Mouse (Mus musculus) limb, embryonic 15.5 days (tissue): ENCODE measurements around the gene Arhgef10l. TPM values are rescaled to one million over a fixed set of nuclear protein-coding genes. Genes with fewer than 3 reads are reported as not detected.
A peak's percentile ranks its signal among the peaks of the same experiment; 100 is the strongest.

Experiments
- ATAC-seq: fragments of 200-750 bp; cut with Nextera tagmentation; 2 replicates; pipeline ENCODE4 v1.8.0; 2017; ENCODE audit warnings: low read depth, moderate TSS enrichment; ENCODE audit not compliant: insufficient number of reproducible peaks, low FRiP score, low TSS enrichment
- H3K27ac ChIP-seq: fragments of 300-500 bp; sonication (generic); 2 replicates; pipeline ENCODE4 v1.5.1; 2015; ENCODE audit warnings: moderate library complexity, mild to moderate bottlenecking, inconsistent platforms
- H3K27me3 ChIP-seq: fragments of 300-500 bp; sonication (generic); 2 replicates; pipeline ENCODE4 v1.6.1; 2015; ENCODE audit warnings: inconsistent platforms
- H3K36me3 ChIP-seq: fragments of 300-500 bp; sonication (generic); 2 replicates; pipeline ENCODE4 v1.6.1; 2015; ENCODE audit warnings: inconsistent platforms
- H3K4me1 ChIP-seq: fragments of 300-500 bp; sonication (generic); 2 replicates; pipeline ENCODE4 v1.6.1; 2015; ENCODE audit warnings: inconsistent platforms
- H3K4me2 ChIP-seq: fragments of 300-500 bp; sonication (generic); 2 replicates; pipeline ENCODE4 v1.6.1; 2015; ENCODE audit warnings: mild to moderate bottlenecking, inconsistent platforms
- H3K4me3 ChIP-seq: fragments of 300-500 bp; sonication (generic); 2 replicates; pipeline ENCODE4 v1.5.1; 2015; ENCODE audit warnings: mild to moderate bottlenecking, inconsistent platforms
- H3K9ac ChIP-seq: fragments of 300-500 bp; sonication (generic); 2 replicates; pipeline ENCODE4 v1.6.1; 2015; ENCODE audit warnings: inconsistent platforms
- H3K9me3 ChIP-seq: fragments of 300-500 bp; sonication (generic); 2 replicates; pipeline ENCODE4 v1.6.1; 2016; ENCODE audit warnings: inconsistent platforms
- WGBS: fragments of 180-500 bp; shearing (Covaris S2); methylation state at CpG from one replicate; pipeline ENCODE4 v1.1.7; 2015; 5-methylcytosine and 5-hydroxymethylcytosine counted together
- polyA plus RNA-seq: library from polyadenylated mRNA; unstranded; fragments of >200 nt; fragmentation: Nextera tagmentation; extraction: Ambion mirVana; gene quantifications from 2 replicates; pipeline ENCODE4 v1.2.1, GENCODE M21; 2015

The Arhgef10l gene
- polyA plus RNA-seq, 1 experiment from 2014 or later, result 22.4 TPM

DNA sequence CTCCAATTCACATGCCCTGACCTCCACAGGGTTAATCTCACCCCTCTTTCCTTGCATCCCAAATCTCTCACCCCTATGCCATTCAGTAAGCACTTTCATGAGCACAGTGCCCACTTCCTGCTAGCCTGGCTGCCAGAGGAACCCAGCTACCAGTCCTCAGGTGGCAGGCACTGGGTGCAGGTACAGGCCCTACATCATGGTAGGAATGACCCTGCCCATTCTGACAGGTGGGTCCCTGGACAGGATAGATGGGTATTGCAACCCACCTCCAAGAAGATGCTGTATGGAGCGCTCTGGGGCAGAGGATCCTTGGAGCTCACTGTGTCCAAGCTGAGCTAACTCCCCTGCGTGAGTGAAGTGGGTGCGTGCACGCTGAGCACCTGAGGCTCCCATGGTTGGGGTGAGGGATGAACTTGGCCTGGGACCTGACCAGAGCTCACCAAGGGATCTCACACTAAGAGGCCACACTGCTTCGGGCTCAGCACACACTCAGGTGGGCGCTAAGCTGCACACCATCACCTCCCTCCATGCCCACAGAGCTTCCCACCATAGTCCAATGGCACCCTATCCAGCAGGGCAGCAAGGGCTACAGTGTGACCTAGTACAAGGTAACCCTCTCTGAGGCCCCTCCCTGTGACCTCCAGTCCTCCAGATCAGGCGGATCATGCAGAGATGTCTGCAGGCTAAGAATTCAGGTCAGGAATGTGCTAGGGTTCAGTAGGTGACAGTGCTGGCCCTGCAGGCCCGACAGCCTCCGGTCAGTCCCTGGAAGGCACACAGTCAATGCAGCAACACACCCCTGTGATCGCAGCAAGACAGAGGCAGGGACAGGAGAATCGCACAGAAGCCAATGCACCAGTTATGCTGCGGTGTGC lies 39.9 kb downstream of the Arhgef10l start:
- Histone ChIP-seq H3K27ac (no peak overlapping the region), H3K9ac (no peak overlapping the region), H3K9me3 (no peaks in the 10 kb centered on the region), H3K4me1 (peaks cover 61% of the 10 kb centered on the region), H3K4me3 (no peak overlapping the region), H3K4me2 (no peak overlapping the region), H3K27me3 (no peaks in the 10 kb centered on the region), H3K36me3 (no peaks in the 10 kb centered on the region)
- no peak for ATAC-seq
- 80% methylated on average over 12 of the region's 12 CpGs for WGBS

DNA sequence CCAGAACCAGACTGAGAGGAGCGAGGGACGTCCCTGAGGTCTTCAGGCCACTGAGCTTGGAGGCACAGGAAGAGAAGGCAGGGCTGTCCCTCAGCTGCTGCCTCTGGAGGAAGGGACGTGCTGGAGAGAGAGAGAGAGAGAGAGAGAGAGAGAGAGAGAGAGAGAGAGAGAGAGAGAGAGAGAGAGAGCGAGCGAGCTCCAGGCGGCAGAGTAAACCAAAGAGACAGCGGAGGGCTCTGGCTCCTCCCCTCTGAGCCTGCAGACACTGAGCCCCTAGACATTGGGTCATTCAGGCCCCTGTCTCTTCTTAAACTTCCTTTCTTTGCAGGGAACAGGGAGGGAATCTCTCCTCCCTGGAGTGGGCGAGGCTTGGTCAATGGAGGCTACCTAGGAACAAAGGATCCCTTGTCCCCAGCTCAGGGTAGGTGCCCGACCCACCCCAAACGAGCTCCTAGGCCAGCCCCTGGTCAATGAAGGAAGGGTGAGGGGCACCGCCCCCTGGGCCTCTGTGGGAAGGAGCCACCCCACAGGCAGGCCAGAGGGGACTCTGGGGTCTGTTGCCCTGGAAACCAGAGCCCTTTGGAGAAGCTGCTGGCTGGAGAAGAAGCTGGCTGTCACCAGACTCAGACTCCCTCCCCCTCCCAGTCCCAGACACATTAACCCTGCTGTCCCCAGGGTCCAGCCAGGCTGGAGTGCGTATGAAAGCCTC lies 41.2 kb downstream of the Arhgef10l start:
- WGBS, result 23% methylated on average over 10 of the region's 12 CpGs
- H3K9me3 ChIP-seq, result no peaks in the 10 kb centered on the region
- H3K27me3 ChIP-seq, result no peaks in the 10 kb centered on the region
- H3K4me1 ChIP-seq, result peaks cover 52% of the 10 kb centered on the region
- peak; percentile 54 for ATAC-seq
- peak overlapping the region; percentile 6 for H3K4me2 ChIP-seq
- H3K4me3 ChIP-seq, result no peak overlapping the region
- H3K9ac ChIP-seq, result no peak overlapping the region
- peak overlapping the region; percentile 78 for H3K27ac ChIP-seq
- no peaks in the 10 kb centered on the region for H3K36me3 ChIP-seq

DNA sequence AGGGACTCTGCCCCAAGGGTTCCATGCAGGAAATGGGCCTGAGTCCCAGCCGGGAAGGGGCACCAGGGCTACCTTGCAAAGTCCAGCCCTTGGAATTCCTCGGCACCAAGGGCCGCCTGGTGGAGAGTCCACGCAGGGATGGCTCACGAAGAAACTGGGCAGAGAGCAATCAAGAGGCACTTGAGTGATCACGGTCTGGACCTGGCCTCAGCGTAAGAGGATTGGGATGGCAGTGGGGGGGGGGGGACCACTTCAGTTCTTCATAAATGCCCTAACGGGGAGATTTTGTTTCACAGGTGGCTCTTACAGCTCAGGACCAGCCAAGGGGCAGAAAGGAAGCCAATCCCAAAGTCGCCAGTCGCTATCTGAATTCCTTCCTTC lies 41.7 kb downstream of the Arhgef10l start:
- 24% methylated on average over 10 of the region's 10 CpGs for WGBS
- Histone ChIP-seq H3K9ac (no peak overlapping the region), H3K4me3 (no peak overlapping the region), H3K4me2 (no peak overlapping the region; the same call in 1 of the 2 replicates), H3K4me1 (peaks cover 46% of the 10 kb centered on the region), H3K36me3 (no peaks in the 10 kb centered on the region), H3K9me3 (no peaks in the 10 kb centered on the region), H3K27me3 (no peaks in the 10 kb centered on the region), H3K27ac (peak overlapping the region; percentile 78)
- no peak for ATAC-seq

DNA sequence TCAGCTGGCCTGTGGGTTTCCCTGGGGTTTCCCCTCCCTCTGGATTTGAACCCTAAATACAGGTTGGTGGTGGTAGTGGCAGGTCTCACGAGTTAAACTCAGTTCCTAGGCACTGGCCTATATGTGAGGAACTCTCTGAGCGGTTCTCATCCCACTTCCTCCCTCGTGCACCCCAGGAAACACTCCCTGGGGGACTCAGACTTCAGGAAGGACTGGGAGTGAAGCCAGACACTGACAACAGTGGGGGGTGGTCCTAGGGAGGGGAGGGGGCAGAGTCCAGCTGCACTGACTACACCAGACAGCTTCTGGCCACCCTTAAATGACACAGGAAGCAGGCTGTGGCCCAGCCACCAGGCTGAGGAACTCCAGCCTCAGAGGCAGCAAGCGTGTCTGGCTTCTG lies 43.0 kb downstream of the Arhgef10l start:
- Histone ChIP-seq H3K9ac (no peak overlapping the region), H3K36me3 (no peaks in the 10 kb centered on the region)

DNA sequence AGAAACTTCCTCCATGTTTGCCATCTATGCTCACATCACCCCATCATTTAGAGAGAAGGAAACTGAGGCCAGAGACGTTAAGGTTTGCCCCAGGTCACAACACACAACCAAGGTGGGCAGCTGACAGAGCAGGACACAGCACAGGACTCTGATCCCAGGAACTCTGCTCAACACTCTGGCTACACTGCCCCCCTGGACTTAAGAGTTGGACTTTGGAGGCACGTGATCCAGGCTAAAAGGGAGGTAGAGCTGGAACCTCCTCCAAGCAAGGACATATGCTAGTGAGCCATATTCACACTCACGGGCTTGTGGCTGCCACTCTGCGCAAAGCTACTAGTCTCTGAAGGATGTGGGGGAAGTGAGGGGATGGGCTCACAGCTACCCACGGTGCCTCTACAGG lies 45.3 kb downstream of the Arhgef10l start:
- H3K4me1 ChIP-seq, result peaks cover 47% of the 10 kb centered on the region

More for the DNA sequence above, 43.0 kb downstream of the Arhgef10l start:
- Histone ChIP-seq H3K4me3 (no peak overlapping the region), H3K9me3 (no peaks in the 10 kb centered on the region), H3K27ac (0 out of 2 replicates have a peak overlapping the region, but pooled peaks have one; percentile 78), H3K27me3 (no peaks in the 10 kb centered on the region), H3K4me2 (no peak overlapping the region), H3K4me1 (peaks cover 39% of the 10 kb centered on the region)
- 33% methylated on average over 4 of the region's 4 CpGs for WGBS
- no peak for ATAC-seq

DNA sequence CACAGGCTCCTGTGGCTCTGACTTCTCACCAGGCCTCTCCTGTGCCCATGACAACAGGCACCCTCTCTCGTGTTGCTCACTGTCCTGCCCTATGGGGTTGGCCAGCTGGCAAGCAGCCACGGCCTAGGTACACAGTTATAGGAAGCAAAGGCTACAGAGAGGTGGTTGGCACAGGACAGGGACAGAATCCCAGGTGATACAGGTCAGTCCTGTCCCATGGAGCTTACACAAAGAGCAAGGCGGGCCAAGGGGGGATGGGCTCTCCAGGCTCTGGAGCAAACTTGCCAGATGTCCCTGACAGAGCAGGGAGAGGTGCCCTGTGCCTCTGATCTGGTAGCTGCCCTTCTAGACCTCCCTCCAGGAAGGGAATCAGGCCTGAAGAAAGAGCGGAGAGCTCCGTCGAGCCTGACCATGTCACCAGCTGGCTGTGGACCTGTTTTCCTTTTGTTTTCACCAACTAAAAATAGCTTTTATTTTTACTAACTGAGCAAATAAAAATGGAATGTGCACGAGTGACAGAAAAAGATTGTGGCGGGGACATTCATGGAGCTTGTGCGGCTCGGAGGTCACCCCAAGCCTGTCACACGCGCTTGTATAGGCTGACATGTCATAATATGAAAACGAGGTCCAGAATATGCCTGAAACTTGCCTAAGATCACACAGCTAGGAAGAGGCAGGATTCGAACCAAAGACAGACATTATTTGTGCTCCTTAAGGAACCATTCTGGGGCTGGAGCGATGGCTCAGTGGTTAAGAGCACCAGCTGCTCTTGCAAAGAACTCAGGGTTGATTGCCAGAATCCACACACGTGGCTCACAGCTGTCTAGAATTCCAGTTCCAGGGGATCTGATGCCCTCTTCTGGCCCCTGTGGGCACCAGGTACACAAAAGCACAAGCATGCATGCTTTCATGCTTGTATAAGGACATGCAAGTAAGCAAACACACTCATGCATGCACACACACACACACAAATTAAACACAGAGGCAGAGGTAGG lies 48.1 kb downstream of the Arhgef10l start:
- no peak for ATAC-seq
- H3K27me3 ChIP-seq, result no peaks in the 10 kb centered on the region
- H3K36me3 ChIP-seq, result peaks cover 14% of the 10 kb centered on the region
- peak overlapping the region; percentile 30; the same call in 1 of the 2 replicates for H3K27ac ChIP-seq
- 57% methylated on average over 16 of the region's 16 CpGs for WGBS
- no peak overlapping the region for H3K4me3 ChIP-seq
- no peaks in the 10 kb centered on the region for H3K9me3 ChIP-seq
- H3K4me2 ChIP-seq, result no peak overlapping the region
- H3K4me1 ChIP-seq, result peaks cover 22% of the 10 kb centered on the region
- no peak overlapping the region for H3K9ac ChIP-seq

More for the DNA sequence above, 45.3 kb downstream of the Arhgef10l start:
- no peak overlapping the region for H3K9ac ChIP-seq
- no peaks in the 10 kb centered on the region for H3K36me3 ChIP-seq
- H3K4me3 ChIP-seq, result no peak overlapping the region
- no peaks in the 10 kb centered on the region for H3K27me3 ChIP-seq
- H3K9me3 ChIP-seq, result no peaks in the 10 kb centered on the region
- no peak overlapping the region for H3K27ac ChIP-seq
- ATAC-seq, result no peak
- WGBS, result 67% methylated on average over 5 of the region's 5 CpGs
- H3K4me2 ChIP-seq, result no peak overlapping the region

DNA sequence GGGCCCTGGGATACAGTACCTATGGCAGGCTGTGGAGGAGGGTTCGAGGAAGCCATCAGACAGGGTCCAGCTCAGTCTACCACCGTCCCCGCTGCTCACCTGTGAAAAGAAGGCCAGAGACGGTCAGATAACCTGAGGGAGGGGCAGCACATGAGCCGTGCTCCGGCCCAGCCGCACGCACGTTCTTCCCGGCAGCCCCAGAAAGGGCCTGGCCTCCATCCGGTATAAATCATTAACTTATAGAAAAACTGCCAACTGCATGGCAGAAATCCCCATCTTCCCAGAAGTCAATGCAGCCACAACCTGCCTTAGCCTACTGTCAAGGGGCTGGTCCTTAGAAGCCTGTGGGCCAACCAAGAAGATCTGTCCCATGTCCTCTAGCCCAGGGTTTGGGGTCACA lies 48.9 kb downstream of the Arhgef10l start:
- WGBS, result 89% methylated on average over 11 of the region's 11 CpGs
- H3K9ac ChIP-seq, result no peak overlapping the region
- H3K27ac ChIP-seq, result no peak overlapping the region
- peaks cover 14% of the 10 kb centered on the region for H3K36me3 ChIP-seq
- peaks cover 26% of the 10 kb centered on the region for H3K4me1 ChIP-seq
- ATAC-seq, result no peak
- no peak overlapping the region for H3K4me3 ChIP-seq
- no peak overlapping the region for H3K4me2 ChIP-seq
- no peaks in the 10 kb centered on the region for H3K27me3 ChIP-seq
- H3K9me3 ChIP-seq, result no peaks in the 10 kb centered on the region

DNA sequence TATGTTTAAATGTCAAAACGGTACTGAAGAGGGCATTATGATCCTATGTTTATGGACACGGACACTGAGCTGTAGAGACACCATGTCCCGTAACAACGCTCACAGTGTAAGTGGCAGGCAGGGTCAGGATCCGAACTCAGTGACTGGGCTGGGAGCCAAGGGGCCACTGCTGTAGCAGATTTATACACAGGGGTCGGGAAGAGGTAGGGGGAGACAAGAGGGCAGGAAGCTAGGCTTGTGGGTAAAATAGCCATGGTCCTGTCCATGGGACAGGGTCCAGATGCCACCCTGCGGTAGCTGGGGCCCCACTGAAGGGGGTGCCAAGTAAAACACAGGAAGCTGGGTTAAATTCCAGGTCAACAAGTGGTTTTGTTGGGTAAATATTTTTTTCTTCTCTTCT lies 49.6 kb downstream of the Arhgef10l start:
- Histone ChIP-seq H3K36me3 (peaks cover 14% of the 10 kb centered on the region), H3K4me2 (no peak overlapping the region), H3K27me3 (no peaks in the 10 kb centered on the region), H3K27ac (0 out of 2 replicates have a peak overlapping the region, but pooled peaks have one; percentile 14), H3K9ac (no peak overlapping the region), H3K4me1 (peaks cover 33% of the 10 kb centered on the region), H3K9me3 (no peaks in the 10 kb centered on the region), H3K4me3 (no peak overlapping the region)
- ATAC-seq, result no peak
- WGBS, result 64% methylated on average over 7 of the region's 7 CpGs

DNA sequence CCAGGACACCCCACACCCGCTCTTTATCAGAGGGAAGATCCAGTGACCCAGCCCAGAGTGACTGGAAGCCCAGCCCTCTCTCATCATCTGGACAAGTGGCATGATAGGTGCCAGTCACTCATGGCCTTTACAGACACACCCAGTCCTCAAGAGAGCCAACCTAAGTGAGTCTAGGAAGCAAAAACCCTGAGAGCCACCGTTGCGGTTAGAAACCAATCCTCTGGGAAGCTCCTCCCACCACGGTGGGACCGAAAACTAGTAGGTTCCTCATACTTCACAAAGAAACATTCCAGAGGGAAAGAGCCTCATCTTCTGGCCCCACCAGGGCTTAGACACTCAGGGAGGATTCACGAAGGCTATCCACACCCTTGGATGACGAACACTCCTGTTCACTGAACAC lies 50.0 kb downstream of the Arhgef10l start:
- H3K27me3 ChIP-seq, result no peaks in the 10 kb centered on the region
- 0 out of 2 replicates have a peak overlapping the region, but pooled peaks have one; percentile 2 for H3K27ac ChIP-seq
- WGBS, result 79% methylated on average over 7 of the region's 7 CpGs
- H3K4me1 ChIP-seq, result peaks cover 37% of the 10 kb centered on the region
- H3K36me3 ChIP-seq, result peaks cover 14% of the 10 kb centered on the region
- H3K9me3 ChIP-seq, result no peaks in the 10 kb centered on the region
- H3K9ac ChIP-seq, result no peak overlapping the region
- no peak overlapping the region for H3K4me2 ChIP-seq
- no peak for ATAC-seq
- no peak overlapping the region for H3K4me3 ChIP-seq

DNA sequence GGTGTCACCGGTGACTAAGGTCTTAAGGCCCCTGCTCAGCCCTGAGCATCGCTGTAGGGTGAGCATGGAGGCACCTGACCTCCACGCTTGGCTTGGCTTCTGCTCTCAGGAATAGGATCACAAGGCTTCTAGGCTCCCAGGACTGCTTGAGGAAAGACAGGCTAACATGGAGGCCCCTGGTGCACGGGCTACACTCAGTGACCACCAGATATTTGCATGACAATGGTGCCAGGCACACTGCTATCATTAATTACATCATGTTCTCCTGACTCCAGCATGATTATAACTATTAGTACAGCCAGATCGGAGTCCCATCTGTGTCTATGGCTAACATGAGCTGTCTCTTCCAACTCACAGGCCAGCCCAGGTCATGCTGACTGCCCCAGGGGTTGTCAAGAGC lies 51.3 kb downstream of the Arhgef10l start:
- H3K4me3 ChIP-seq, result no peak overlapping the region
- no peak overlapping the region for H3K27ac ChIP-seq
- no peaks in the 10 kb centered on the region for H3K9me3 ChIP-seq
- no peaks in the 10 kb centered on the region for H3K27me3 ChIP-seq
- H3K4me2 ChIP-seq, result no peak overlapping the region
- H3K36me3 ChIP-seq, result peaks cover 18% of the 10 kb centered on the region
- peaks cover 45% of the 10 kb centered on the region for H3K4me1 ChIP-seq
- 88% methylated on average over 5 of the region's 5 CpGs for WGBS
- H3K9ac ChIP-seq, result no peak overlapping the region
- no peak for ATAC-seq

DNA sequence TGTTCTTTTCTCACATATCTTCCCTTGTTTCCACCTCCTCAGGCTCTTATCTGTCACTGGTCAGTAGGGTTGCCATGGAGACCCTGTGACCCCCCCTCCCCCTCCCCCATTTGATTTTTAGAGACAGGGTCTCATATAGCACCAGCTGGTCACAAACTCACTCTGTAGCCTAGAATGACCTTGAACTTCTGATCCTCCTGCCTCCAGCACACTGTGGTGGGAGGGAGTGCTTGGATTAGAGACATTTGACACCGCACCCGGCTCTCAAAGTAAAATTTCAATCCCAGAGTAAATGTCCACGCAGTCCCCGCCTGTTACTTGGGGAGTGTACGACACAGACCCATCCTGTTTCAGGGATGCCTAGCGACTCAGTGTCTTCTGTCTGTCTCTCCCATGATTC lies 51.7 kb downstream of the Arhgef10l start:
- H3K4me2 ChIP-seq, result no peak overlapping the region
- no peak overlapping the region for H3K27ac ChIP-seq
- 87% methylated on average over 6 of the region's 6 CpGs for WGBS
- no peak for ATAC-seq
- no peaks in the 10 kb centered on the region for H3K27me3 ChIP-seq
- no peaks in the 10 kb centered on the region for H3K9me3 ChIP-seq
- H3K4me3 ChIP-seq, result no peak overlapping the region
- H3K4me1 ChIP-seq, result peaks cover 45% of the 10 kb centered on the region
- no peak overlapping the region for H3K9ac ChIP-seq
- H3K36me3 ChIP-seq, result peaks cover 18% of the 10 kb centered on the region
